Mouse (Mus musculus): ENCODE results near the gene Gm20696. TPM values are rescaled to one million over a fixed set of nuclear protein-coding genes. Genes with fewer than 3 reads are reported as not detected.

Gene Gm20696
- polyA plus RNA-seq, 1 experiment = 5.7 TPM

DNA sequence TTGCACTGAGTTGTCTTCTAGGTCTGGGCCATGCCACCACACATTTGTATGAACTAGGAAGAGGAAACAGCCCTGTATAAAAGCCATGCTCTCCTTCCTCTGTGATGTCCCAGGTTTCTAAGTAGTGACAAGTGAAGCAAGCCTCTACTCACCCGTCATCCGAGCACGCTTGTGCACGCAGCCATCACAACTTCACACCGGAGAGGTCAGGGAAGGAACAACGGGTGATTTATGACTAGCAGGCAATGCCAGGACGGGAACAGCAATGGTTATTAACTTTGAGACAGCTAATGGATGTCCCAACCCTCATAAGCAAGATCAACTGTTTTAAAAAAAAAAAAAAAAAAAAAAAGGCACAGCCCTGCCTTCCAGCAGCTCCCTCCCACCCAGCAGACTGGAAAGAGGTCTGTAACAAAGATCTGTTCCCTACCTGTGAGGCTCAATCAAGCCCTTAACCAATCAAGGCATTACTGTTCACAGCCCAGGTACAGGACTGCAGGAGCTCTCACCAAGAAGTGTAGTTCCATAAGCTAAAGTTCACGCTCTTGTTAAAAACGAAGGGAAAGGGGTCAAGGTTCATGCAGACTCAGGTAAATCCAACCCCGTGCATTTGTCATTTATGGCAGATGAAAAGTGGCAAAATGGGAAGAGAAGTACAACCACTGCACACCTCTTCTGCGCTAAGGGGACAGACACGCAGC is 197.3 kb downstream of the Gm20696 start:
- Histone ChIP-seq H3K27ac (ENCODE audit: control insufficient read depth, insufficient read depth, low read depth, low read length, poor library complexity) (no peak overlapping the region), H3K4me1 (ENCODE audit: control insufficient read depth, insufficient read depth, low read length) (no peaks in the 10 kb centered on the region), H3K4me3 (replicated peaks; ENCODE audit: control insufficient read depth, low read depth, low read length) (no peak overlapping the region)
- TF ChIP-seq POLR2A (IDR thresholded peaks at IDR 0.05; ENCODE audit: borderline replicate concordance, control insufficient read depth, low read depth, low read length) (no peak), CTCF (IDR thresholded peaks at IDR 0.05; ENCODE audit: control insufficient read depth, insufficient read depth, low read length) (no peak)
- 87% methylated on average over 12 of the region's 12 CpGs for WGBS

DNA sequence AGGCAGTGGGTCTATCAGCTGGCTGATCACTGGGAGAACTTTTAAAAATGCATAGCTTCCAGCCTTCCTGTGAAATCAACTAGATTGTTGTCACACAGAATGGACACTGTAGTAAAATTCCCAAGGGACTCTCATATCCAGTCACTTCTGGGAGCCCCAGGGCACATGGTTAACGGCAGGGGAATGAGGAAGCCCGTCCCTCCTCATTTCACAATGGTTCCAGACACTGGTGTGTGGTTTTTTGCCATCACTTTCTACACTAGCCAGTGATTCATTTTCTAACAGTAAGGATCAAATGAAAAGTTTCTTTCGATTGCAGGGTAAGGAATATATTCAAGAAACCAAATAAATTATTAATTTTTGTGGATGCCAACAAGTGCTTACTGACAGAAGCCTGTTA is 198.8 kb downstream of the Gm20696 start:
- Histone ChIP-seq H3K4me1 (ENCODE audit: control insufficient read depth, insufficient read depth, low read length) (no peaks in the 10 kb centered on the region), H3K4me3 (replicated peaks; ENCODE audit: control insufficient read depth, low read depth, low read length) (no peak overlapping the region), H3K27ac (ENCODE audit: control insufficient read depth, insufficient read depth, low read depth, low read length, poor library complexity) (no peak overlapping the region)
- no peak for TF ChIP-seq POLR2A (IDR thresholded peaks at IDR 0.05; ENCODE audit: borderline replicate concordance, control insufficient read depth, low read depth, low read length)
- TF ChIP-seq CTCF (IDR thresholded peaks at IDR 0.05; ENCODE audit: control insufficient read depth, insufficient read depth, low read length) = no peak
- WGBS = 41% methylated on average over 3 of the region's 3 CpGs

DNA sequence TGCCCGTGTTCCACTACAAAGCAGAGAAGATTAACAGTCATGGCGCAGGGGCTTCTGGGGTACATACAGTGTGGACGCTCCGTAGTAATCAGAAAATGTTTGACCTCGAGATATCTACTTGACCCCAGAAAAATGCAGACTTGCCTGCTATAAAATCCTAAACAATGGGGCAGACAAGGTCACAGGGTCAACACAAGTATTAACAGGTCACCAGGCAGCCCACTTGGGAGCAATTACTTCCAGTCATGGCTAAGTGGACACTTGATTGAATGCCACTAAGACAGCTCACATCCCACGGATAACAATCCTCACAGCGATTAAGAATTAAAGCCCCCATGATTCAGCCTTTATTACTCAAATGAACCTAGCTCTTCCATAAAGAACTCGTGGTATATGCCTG is 199.5 kb downstream of the Gm20696 start:
- TF ChIP-seq CTCF (IDR thresholded peaks at IDR 0.05; ENCODE audit: control insufficient read depth, insufficient read depth, low read length) (no peak), POLR2A (IDR thresholded peaks at IDR 0.05; ENCODE audit: borderline replicate concordance, control insufficient read depth, low read depth, low read length) (no peak)
- 85% methylated on average over 8 of the region's 8 CpGs for WGBS

DNA sequence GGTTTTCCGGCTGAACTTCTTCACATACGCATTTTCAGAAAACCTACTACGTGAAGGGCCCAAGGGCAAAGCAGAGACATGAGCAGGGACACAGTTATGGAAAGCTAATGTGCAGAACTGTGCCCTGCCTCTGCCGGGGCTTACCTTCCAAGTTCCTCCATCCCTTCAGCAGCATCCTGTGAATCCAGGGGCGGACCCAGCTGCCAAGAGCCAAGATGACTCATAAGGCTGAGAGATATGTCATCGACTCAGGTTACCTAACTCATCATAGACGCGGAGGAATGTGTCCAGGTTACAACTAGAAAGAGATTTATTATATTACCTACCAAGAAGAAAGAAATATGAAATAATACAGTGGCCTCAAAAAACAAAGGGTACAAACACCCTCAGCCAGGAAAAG is 200.2 kb downstream of the Gm20696 start:
- H3K27ac ChIP-seq (ENCODE audit: control insufficient read depth, insufficient read depth, low read depth, low read length, poor library complexity) = no peak overlapping the region
- WGBS = 80% methylated on average over 8 of the region's 8 CpGs
- no peaks in the 10 kb centered on the region for H3K4me1 ChIP-seq (ENCODE audit: control insufficient read depth, insufficient read depth, low read length)

More for the DNA sequence above, 199.5 kb downstream of the Gm20696 start:
- no peaks in the 10 kb centered on the region for H3K4me1 ChIP-seq (ENCODE audit: control insufficient read depth, insufficient read depth, low read length)
- no peak overlapping the region for H3K27ac ChIP-seq (ENCODE audit: control insufficient read depth, insufficient read depth, low read depth, low read length, poor library complexity)
- H3K4me3 ChIP-seq (replicated peaks; ENCODE audit: control insufficient read depth, low read depth, low read length) = no peak overlapping the region

GRCm38 (mm10) chr6:99464449-99464848 is 202.1 kb downstream of the Gm20696 start:
- TF ChIP-seq POLR2A (IDR thresholded peaks at IDR 0.05; ENCODE audit: borderline replicate concordance, control insufficient read depth, low read depth, low read length) (no peak), CTCF (IDR thresholded peaks at IDR 0.05; ENCODE audit: control insufficient read depth, insufficient read depth, low read length) (no peak)
- Histone ChIP-seq H3K4me3 (replicated peaks; ENCODE audit: control insufficient read depth, low read depth, low read length) (no peak overlapping the region), H3K4me1 (ENCODE audit: control insufficient read depth, insufficient read depth, low read length) (no peaks in the 10 kb centered on the region), H3K27ac (ENCODE audit: control insufficient read depth, insufficient read depth, low read depth, low read length, poor library complexity) (no peak overlapping the region)
- 74% methylated on average over 4 of the region's 4 CpGs for WGBS

More for the DNA sequence above, 200.2 kb downstream of the Gm20696 start:
- no peak overlapping the region for H3K4me3 ChIP-seq (replicated peaks; ENCODE audit: control insufficient read depth, low read depth, low read length)
- TF ChIP-seq POLR2A (IDR thresholded peaks at IDR 0.05; ENCODE audit: borderline replicate concordance, control insufficient read depth, low read depth, low read length) (no peak), CTCF (IDR thresholded peaks at IDR 0.05; ENCODE audit: control insufficient read depth, insufficient read depth, low read length) (no peak)

GRCm38 (mm10) chr6:99463906-99464305 is 202.7 kb downstream of the Gm20696 start:
- WGBS = 88% methylated on average over 7 of the region's 7 CpGs
- Histone ChIP-seq H3K4me1 (ENCODE audit: control insufficient read depth, insufficient read depth, low read length) (no peaks in the 10 kb centered on the region), H3K4me3 (replicated peaks; ENCODE audit: control insufficient read depth, low read depth, low read length) (no peak overlapping the region), H3K27ac (ENCODE audit: control insufficient read depth, insufficient read depth, low read depth, low read length, poor library complexity) (no peak overlapping the region)
- TF ChIP-seq CTCF (IDR thresholded peaks at IDR 0.05; ENCODE audit: control insufficient read depth, insufficient read depth, low read length) (no peak), POLR2A (IDR thresholded peaks at IDR 0.05; ENCODE audit: borderline replicate concordance, control insufficient read depth, low read depth, low read length) (no peak)

DNA sequence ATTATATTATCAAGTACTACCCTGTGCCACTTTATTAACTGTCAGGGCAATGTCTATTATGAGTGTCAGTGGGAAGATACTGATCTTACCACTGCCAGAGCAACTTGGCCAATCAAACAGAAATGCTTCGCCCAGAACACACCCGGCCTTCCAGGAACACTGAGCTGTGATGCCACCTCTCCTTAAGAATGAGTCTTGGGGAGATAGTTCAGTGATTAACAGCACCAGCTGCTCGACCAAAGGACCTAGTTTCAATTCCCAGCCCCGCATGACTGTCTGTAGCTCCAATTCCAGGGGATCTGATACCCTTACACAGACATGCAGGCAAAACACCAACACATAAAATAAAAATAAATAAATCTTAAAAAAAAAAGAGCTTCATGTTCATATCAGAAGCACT is 207.8 kb downstream of the Gm20696 start:
- 70% methylated on average over 4 of the region's 4 CpGs for WGBS
- TF ChIP-seq POLR2A (IDR thresholded peaks at IDR 0.05; ENCODE audit: borderline replicate concordance, control insufficient read depth, low read depth, low read length) = no peak
- no peak for TF ChIP-seq CTCF (IDR thresholded peaks at IDR 0.05; ENCODE audit: control insufficient read depth, insufficient read depth, low read length)
- no peak overlapping the region for H3K27ac ChIP-seq (ENCODE audit: control insufficient read depth, insufficient read depth, low read depth, low read length, poor library complexity)

GRCm38 (mm10) chr6:99453763-99454520 is 212.7 kb downstream of the Gm20696 start:
- 82% methylated on average over 7 of the region's 7 CpGs for WGBS
- H3K4me1 ChIP-seq (ENCODE audit: control insufficient read depth, insufficient read depth, low read length) = peaks cover 4% of the 10 kb centered on the region; the same call in 1 of the 2 replicates
- TF ChIP-seq POLR2A (IDR thresholded peaks at IDR 0.05; ENCODE audit: borderline replicate concordance, control insufficient read depth, low read depth, low read length) = no peak
- no peak for TF ChIP-seq CTCF (IDR thresholded peaks at IDR 0.05; ENCODE audit: control insufficient read depth, insufficient read depth, low read length)
- H3K4me3 ChIP-seq (replicated peaks; ENCODE audit: control insufficient read depth, low read depth, low read length) = no peak overlapping the region
- no peak overlapping the region for H3K27ac ChIP-seq (ENCODE audit: control insufficient read depth, insufficient read depth, low read depth, low read length, poor library complexity)

More for the DNA sequence above, 207.8 kb downstream of the Gm20696 start:
- Histone ChIP-seq H3K4me1 (ENCODE audit: control insufficient read depth, insufficient read depth, low read length) (no peaks in the 10 kb centered on the region; the same call in 1 of the 2 replicates), H3K4me3 (replicated peaks; ENCODE audit: control insufficient read depth, low read depth, low read length) (no peak overlapping the region)
